Mouse (Mus musculus) erythroblast, embryonic 14.5 days (primary cell): Measurements from ENCODE around the gene Lhx5. TPM values are rescaled to one million over a fixed set of nuclear protein-coding genes. Genes with fewer than 3 reads are reported as not detected.

Experiments
- H3K27me3 ChIP-seq: 2 replicates; pipeline ENCODE4 v1.6.1; 2012; ENCODE audit warnings: inconsistent platforms; ENCODE audit not compliant: control insufficient read depth
- H3K36me3 ChIP-seq: 2 replicates; pipeline ENCODE4 v1.6.1; 2012; ENCODE audit warnings: mild to moderate bottlenecking, inconsistent platforms; ENCODE audit not compliant: control insufficient read depth
- H3K4me1 ChIP-seq: 2 replicates; pipeline ENCODE4 v1.6.1; 2012; ENCODE audit warnings: inconsistent platforms; ENCODE audit not compliant: control insufficient read depth
- H3K4me3 ChIP-seq: replicated peaks from 2 replicates; pipeline ENCODE3; 2012; ENCODE audit warnings: moderate library complexity, mild to moderate bottlenecking, inconsistent platforms
- H3K9me3 ChIP-seq: 2 replicates; pipeline ENCODE4 v1.6.1; 2012; ENCODE audit warnings: low read length, inconsistent platforms, mixed read lengths; ENCODE audit not compliant: control insufficient read depth
- GATA1 ChIP-seq: IDR thresholded peaks from 2 replicates; pipeline ENCODE4 v1.6.1; 2012; ENCODE audit warnings: low read length, inconsistent platforms, mixed read lengths
- TAL1 ChIP-seq: IDR thresholded peaks from 3 replicates; pipeline ENCODE4 v1.6.1; 2012; ENCODE audit warnings: low read length, inconsistent platforms, mixed read lengths
- polyA plus RNA-seq: library from polyadenylated mRNA; stranded (reverse); fragments of >175 nt; gene quantifications from 2 replicates; pipeline ENCODE4 v1.2.3, GENCODE M21; 2012

The Lhx5 gene
- polyA plus RNA-seq, 1 experiment = not detected

GRCm38 (mm10) chr5:120487844-120488243, 56.3 kb downstream of the Lhx5 start:
- TF ChIP-seq TAL1 = no peak
- no peak for TF ChIP-seq GATA1
- Histone ChIP-seq H3K4me3 (no peak overlapping the region), H3K4me1 (no peaks in the 10 kb centered on the region), H3K27me3 (no peaks in the 10 kb centered on the region), H3K36me3 (peaks cover 51% of the 10 kb centered on the region), H3K9me3 (no peaks in the 10 kb centered on the region)

- H3K4me1 ChIP-seq = no peaks in the 10 kb centered on the region
- TF ChIP-seq GATA1 = no peak
- TF ChIP-seq TAL1 = no peak
- H3K36me3 ChIP-seq = peaks cover 64% of the 10 kb centered on the region
- H3K9me3 ChIP-seq = no peaks in the 10 kb centered on the region
- no peak overlapping the region for H3K4me3 ChIP-seq
- H3K27me3 ChIP-seq = no peaks in the 10 kb centered on the region
Measured at GRCm38 (mm10) chr5:120490679-120491192, 59.2 kb downstream of the Lhx5 start.

Other genes with a start within 250 kb of the Lhx5 start
- not detected in 2 replicates for gene Sdsl, start 41.1 kb downstream of the Lhx5 start, polyA plus RNA-seq
- gene Sds, start 44.8 kb downstream of the Lhx5 start, polyA plus RNA-seq = not detected in 2 replicates
- gene Plbd2, start 71.9 kb downstream of the Lhx5 start, polyA plus RNA-seq = 0.83 and 0.99 TPM in 2 replicates
- 0.02 and 0.21 TPM in 2 replicates for gene Slc8b1, start 79.5 kb downstream of the Lhx5 start, polyA plus RNA-seq
- 30.3 TPM in 2 replicates for gene Tpcn1, start 157.0 kb downstream of the Lhx5 start, polyA plus RNA-seq
- 0.98 and 1.3 TPM in 2 replicates for gene Iqcd, start 157.3 kb downstream of the Lhx5 start, polyA plus RNA-seq
- 1.5 and 1.7 TPM in 2 replicates for gene Rita1, start 180.9 kb downstream of the Lhx5 start, polyA plus RNA-seq
- 3.1 and 3.4 TPM in 2 replicates for gene Ddx54, start 181.0 kb downstream of the Lhx5 start, polyA plus RNA-seq
- not detected in 2 replicates for gene Cfap73, start 202.5 kb downstream of the Lhx5 start, polyA plus RNA-seq
- 0.01 TPM in 1 of 2 replicates, not detected in the other for gene Rasal1, start 217.1 kb downstream of the Lhx5 start, polyA plus RNA-seq